Mouse (Mus musculus) brain, adult 2 months (tissue): ENCODE data around the gene C5ar1.
A peak's percentile ranks its signal among the peaks of the same experiment; 100 is the strongest.
"Not testable (repeated sequence)": the region's sequence is repeated elsewhere in the genome, so short reads cannot be mapped to it uniquely, and the experiment has no call there.

Experiments used
- DNase-seq: peaks from one replicate; pipeline ENCODE4 v3.0.0; 2011; ENCODE audit warnings: low read depth, low spot score

The C5ar1 gene

GRCm38 (mm10) chr7:16259110-16259590 lies at the start of gene C5ar1:
Gene C5ar1 (minus strand): TSS chr7:16259540.
- DNase-seq = no peak

GRCm38 (mm10) chr7:16308555-16309317 lies 49.4 kb upstream of the C5ar1 start:
- DNase-seq = no peak

GRCm38 (mm10) chr7:16308093-16308492 lies 48.8 kb upstream of the C5ar1 start, which contains the start of gene Bbc3:
Gene Bbc3 (plus strand): TSS chr7:16308393.
- DNase-seq = not testable (repeated sequence)

GRCm38 (mm10) chr7:16307141-16307540 lies 47.8 kb upstream of the C5ar1 start:
- DNase-seq = not testable (repeated sequence)

- peak; percentile 98 for DNase-seq
These were observed 40.2 kb upstream of the C5ar1 start for GRCm38 (mm10) chr7:16299419-16300035.

GRCm38 (mm10) chr7:16298927-16299326 lies 39.6 kb upstream of the C5ar1 start:
- no peak for DNase-seq

- no peak for DNase-seq
These were observed 38.3 kb upstream of the C5ar1 start for GRCm38 (mm10) chr7:16297616-16298015.

GRCm38 (mm10) chr7:16296766-16297390 lies 37.5 kb upstream of the C5ar1 start:
- DNase-seq = peak; percentile 97

GRCm38 (mm10) chr7:16296146-16296545 lies 36.8 kb upstream of the C5ar1 start:
- no peak for DNase-seq

- DNase-seq = peak; percentile 97
These were observed 36.1 kb upstream of the C5ar1 start for GRCm38 (mm10) chr7:16295321-16295900.

GRCm38 (mm10) chr7:16294837-16295236 lies 35.5 kb upstream of the C5ar1 start:
- peak; percentile 97 for DNase-seq

- peak; percentile 71 for DNase-seq
These were observed 35.0 kb upstream of the C5ar1 start for GRCm38 (mm10) chr7:16294346-16294745.

GRCm38 (mm10) chr7:16287791-16288190 lies 28.5 kb upstream of the C5ar1 start:
- no peak for DNase-seq

- no peak for DNase-seq
These were observed 27.7 kb upstream of the C5ar1 start for GRCm38 (mm10) chr7:16287016-16287415.

- DNase-seq = peak; percentile 98
These were observed 27.0 kb upstream of the C5ar1 start, which contains the start of gene Ccdc9 for GRCm38 (mm10) chr7:16286026-16286961. Gene Ccdc9 (minus strand): TSS chr7:16286795.

GRCm38 (mm10) chr7:16285450-16286025 lies 26.2 kb upstream of the C5ar1 start:
- DNase-seq = peak; percentile 32

- no peak for DNase-seq
These were observed 25.6 kb upstream of the C5ar1 start for GRCm38 (mm10) chr7:16284904-16285303.

GRCm38 (mm10) chr7:16284001-16284400 lies 24.7 kb upstream of the C5ar1 start:
- DNase-seq = no peak

GRCm38 (mm10) chr7:16282334-16282733 lies 23.0 kb upstream of the C5ar1 start:
- no peak for DNase-seq

GRCm38 (mm10) chr7:16280721-16281120 lies 21.4 kb upstream of the C5ar1 start:
- DNase-seq = no peak
